Mouse (Mus musculus): ENCODE data around the gene Nt5c2.

DNA sequence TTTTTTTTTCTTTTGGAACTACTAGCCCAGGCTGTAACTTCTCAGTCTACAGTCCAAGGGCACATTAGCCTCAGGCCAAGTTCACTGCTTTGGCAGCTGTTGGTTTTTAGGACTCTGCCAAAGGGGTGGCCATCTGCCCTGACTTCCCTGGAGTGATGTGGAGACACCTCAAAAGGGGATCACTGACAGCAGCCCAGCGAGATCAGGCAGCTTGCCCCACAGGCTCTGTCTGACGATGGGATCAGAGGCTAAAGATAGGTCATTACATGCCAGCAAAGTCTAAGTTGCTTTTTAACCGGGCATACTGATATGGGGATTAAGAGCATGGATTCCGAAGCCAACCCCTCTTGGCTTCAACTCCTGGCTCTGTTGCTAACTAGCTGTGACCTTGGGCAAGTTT is 39.4 kb downstream of the Nt5c2 start:
- TF ChIP-seq CTCF (IDR thresholded peaks at IDR 0.05; ENCODE audit: low read depth, low read length) = no peak
- no peak for TF ChIP-seq POLR2A (IDR thresholded peaks at IDR 0.05; ENCODE audit: insufficient read depth, low read length)

Measured in ES-Bruce4 (cell line).